Mouse (Mus musculus) liver, adult (tissue): ENCODE data around the gene Kifc1.
"Not testable (repeated sequence)": the region's sequence is repeated elsewhere in the genome, so short reads cannot be mapped to it uniquely, and the experiment has no call there.

Experiments
- GATA4 ChIP-seq: IDR thresholded peaks from 2 replicates; pipeline ENCODE4 v1.6.1; 2014; ENCODE audit warnings: mild to moderate bottlenecking, low read length; ENCODE audit not compliant: insufficient replicate concordance

The Kifc1 gene

DNA sequence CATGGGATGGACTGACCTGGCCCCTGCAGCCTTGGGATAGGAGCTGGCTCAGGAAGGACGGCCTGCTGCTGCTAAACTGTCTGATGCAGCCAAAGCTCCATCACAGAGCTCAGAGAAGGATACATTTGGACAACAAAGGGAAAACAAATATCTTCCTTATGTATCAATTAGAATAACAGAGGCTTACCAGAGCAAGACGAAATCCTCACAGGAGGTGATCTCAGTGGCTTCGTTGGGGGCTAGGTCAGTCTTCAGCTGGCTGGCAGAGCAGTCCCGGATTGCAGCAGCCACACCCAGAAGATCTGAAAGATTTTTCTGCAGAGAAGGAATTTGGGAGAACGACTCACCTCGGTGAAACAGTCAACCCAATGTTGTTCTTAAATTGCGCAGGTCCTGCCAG, 2.0 kb upstream of the Kifc1 start:
- TF ChIP-seq GATA4, result no peak

DNA sequence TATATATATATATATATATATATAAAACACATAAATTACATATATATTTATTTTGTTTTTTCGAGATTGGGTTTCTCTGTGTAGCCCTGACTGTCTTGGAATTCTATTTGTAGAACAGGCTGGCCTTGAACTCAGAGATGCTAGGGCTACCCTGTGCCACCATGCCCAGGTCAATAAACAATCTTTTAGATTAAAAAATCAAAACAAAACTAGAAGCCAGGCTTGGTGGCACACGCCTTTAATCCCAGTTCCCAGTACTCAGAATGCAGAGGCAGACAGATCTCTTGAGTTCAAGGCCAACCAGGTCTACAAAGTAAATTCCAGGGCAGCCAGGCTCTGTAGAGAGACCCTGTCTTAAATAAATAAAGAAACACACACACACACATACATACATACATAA, 896 bp upstream of the Kifc1 start:
- TF ChIP-seq GATA4, result no peak

DNA sequence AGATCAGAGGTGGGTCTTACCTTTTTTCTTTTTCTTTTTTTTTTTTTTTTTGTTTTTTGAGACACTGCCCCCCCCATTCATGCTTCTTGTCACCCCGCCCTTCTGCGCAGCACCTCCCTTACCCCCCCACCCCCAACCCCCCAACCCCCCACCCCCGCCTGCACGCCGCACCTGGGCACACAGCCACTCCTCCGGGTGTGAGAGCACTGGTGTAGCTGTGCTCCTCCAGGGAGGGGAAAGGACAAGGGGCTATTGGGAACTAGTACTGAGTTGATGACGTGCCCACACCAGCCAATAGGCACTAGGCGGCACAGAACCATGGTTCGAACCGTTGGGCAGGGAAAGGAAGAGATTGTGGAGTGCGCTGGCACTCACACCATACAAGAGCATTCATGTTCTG, 16.1 kb downstream of the Kifc1 start:
- no peak for TF ChIP-seq GATA4

DNA sequence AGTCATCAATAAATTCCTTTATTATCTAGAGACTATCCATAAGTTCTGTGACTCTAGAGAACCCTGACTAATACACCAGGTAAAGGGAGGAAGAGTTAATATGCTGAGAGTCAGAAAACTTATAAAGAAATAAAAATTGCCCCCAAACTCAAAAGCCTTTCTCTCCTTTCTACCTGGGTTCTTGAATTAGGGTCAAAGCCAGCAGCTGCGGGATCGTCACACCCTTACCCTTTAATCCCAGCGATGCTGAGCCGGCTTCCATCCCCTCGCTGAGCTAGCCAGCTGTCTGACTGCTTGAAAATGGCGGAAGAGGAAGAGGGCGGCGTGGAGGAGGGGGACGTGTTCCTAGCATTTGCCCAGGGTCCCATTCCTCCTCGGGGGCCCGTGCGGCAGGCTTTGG, 16.9 kb downstream of the Kifc1 start, which contains the start of gene Gm7029:
TSS of gene Gm7029 (plus strand) at position 301 of the 400 bp plus-strand sequence.
- not testable (repeated sequence) for TF ChIP-seq GATA4

DNA sequence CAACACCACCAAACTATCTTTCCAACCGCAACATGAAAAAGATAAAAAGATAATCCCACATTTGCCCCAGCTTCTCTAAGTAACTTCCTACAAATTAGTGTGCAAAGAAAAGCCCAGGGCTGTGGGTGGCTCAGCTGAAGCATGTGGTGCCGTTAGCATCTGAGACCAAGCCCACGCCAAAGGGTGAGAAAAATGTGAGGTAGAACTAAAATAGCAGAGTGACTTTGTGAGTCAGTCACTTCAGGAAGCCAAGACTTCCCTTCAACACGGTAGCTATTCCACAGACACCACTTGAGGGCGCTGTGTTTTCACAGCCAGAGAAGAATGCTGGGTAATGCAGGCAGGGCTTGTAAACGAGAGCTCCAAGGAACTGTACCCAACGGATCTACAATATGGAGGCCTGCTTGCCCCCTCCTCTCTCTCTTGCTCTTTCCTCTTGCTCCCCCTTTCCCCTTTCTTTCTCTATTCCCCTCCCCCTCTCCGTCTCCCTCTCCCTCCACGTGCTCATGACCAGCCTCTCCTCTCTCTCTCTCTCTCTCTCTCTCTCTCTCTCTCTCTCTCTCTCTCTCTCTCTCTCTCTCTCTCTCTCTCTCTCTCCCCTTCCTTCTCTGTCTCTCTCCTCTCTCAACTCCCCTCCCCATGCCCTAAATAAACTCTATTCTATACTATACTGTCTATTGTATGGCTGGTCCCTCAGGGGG, 25.0 kb downstream of the Kifc1 start:
- no peak for TF ChIP-seq GATA4

DNA sequence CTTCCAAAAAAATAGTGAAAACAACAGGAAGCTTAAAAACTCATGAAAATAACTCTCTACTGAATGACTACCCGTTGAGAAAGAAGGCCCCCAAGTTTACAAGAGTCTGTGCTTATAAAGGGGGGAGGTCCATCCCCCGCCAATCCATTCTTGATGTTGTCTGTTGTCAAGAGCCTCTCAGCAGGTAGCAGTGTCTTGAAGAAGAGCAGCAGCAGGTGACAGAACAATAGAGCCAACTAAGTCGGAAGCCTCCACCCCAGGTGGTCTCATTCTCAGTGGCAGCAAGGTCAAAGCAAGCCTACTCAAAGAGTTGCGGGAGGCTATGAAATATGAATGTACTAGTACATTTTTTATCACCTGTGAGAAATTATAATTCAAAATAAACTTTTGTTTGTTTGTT, 32.6 kb downstream of the Kifc1 start:
- TF ChIP-seq GATA4, result no peak

DNA sequence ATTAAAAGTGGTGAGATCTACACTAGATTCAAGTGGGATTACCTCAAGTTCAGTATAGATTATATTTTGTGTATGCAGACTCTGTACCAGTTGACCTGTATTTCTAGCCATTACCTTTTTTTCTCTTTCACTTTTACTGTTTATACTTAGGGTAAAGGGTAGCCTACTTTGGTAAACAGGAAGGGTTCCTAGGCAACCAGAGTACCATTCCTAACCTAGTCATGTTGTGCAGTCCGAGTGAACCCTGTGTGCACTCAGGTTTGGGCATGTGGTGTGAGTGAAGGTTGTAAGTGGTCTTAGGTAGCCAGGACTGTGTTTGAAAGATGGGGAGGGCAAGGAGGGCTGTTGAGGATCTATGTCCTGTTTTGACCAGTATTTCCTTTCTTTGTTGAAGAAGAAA, 39.1 kb downstream of the Kifc1 start:
- TF ChIP-seq GATA4, result no peak

DNA sequence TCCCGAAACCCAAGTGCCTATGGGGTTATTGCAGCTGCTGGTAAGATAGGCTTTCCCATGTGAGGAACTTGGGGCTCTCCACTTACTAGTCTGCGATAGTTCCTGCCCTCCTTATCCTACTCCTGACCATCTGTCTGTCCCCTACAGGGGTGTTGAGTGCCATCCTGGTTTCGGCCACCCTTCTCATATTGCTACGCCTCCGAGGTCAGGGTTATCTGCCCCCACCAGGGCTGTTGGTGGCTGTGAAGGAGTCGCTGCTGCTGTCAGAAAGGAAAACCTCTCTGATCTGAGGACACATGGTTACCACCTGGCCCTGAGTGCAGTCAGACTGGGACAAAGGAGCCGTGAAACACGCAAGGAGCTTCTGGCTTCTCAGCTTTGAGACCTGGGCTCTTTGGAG, 42.3 kb downstream of the Kifc1 start:
- no peak for TF ChIP-seq GATA4

DNA sequence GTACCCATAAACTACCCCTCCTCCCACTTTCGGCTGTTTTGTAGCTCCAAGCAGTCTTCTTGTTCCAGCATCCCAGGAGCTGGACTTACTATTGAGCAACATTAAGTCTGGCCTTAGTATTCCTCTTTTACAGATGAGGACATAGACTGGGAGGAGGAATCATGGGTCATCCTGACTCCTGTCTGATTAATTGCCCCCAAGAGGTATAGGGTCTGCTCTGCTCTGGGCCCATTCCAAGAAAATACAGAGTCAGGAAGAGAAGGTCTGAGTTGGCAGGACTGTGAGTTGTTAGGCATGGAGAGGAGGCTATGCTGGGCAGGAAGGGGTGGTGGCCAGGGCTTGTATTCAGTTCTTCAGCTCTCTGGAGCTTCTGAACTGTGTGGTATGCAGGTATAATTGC, 46.3 kb downstream of the Kifc1 start:
- no peak for TF ChIP-seq GATA4

DNA sequence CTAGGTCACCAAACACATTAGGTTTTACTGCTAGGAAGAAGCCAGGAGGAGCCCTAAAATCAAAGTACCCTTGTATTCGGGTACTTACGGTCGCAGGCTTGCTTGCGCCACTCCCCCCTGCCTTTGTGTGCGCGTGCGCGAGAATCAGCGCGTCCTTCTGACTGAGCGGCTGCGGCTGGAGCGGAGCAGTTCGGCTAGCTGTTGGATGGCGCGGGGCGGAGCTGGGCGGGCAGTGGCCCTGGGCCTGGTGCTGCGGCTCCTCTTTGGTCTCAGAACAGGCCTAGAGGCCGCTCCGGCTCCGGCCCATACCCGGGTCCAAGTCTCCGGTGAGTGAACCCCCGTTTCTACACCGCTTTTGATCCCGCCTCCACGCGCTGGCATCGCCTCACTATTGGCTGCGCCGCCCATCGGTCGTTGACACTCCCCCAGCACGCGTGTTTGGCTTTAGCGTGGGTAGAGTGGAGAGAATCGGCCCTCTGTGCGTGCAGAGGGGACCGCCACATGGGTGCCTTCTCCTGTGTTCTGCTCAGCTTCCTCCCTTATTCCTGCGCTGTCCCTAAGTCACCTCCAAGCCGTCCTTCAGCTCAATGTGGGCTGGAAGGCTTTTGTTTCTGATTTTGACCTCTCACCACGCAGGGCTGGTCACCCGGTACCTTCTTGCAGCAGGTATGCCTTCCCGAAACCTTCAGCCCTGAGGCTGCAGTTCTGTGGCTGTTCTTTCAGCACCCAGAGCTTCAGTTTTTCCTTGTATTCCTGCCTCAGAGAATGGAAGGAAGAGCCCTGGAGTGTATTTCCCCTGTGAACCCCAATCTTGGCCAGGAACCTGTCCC, 47.3 kb downstream of the Kifc1 start, which contains the start of gene Cd320:
TSS of gene Cd320 (plus strand) at position 126 of the 830 bp plus-strand sequence.
- TF ChIP-seq GATA4, result no peak

DNA sequence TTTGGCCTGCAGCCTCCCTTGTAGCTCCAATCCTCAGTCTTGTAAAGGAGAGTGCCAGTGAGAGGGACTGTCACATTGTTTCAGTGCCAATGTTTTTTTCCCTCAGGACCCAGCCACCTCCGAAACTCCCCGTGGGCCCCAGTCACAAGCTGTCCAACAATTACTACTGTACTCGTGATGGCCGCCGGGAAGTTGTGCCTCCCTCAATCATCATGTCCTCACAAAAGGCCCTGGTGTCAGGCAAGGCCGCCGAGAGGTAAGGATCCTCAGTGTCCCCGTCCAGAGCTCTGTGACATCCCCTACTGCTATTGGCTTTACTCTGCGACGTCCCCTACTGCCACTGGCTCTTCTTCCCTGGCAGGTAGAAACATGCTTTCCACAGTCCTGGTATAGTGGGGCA, 60.9 kb downstream of the Kifc1 start:
- TF ChIP-seq GATA4, result no peak

DNA sequence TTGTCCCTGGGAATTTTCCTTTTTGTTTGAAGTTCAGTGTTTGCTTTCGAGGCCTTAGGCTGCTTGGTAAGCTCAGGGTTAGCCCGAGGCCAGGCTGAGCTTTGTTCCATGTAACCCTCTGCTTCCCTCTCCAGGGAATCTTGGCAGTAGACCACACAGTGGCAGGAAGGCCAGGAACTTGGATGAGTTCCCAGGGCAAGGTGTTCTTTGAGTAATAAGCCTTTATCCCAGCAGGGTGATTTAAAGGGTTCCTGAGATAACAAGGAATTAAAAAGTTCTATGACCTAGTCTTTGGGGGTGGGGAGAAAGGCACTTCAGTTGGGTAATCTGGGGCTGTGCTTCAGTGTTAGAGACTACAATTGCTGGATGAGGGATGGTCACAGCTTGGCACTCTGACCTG, 61.6 kb downstream of the Kifc1 start:
- TF ChIP-seq GATA4, result peak; percentile 59; the same call in 1 of the 2 replicates

DNA sequence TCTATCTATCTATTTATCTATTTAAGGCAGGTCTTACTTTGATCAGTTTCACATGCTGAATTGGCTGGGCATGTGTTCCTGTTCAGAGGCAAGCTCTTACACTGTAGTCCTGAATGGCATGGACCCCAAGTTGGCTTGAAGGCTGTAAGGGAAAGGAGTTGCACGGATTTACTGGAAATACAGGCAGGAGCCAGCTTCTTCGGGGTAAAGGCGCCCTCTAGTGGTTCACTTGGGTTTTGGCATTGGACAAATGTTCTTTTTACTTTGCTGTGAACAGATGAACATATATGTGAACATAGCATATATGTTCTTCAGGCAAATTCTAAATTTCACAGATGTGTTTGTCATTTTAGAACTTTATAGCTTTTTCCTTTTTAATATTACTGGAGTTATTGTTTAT, 63.6 kb downstream of the Kifc1 start:
- no peak for TF ChIP-seq GATA4
